Mouse (Mus musculus) stomach, postnatal 0 days (tissue): ENCODE measurements around the gene Mterf2.

Experiments used
- CTCF ChIP-seq: IDR thresholded peaks from 2 replicates; pipeline ENCODE4 v1.5.1; 2016; ENCODE audit warnings: antibody characterized with exemption, low read depth, mild to moderate bottlenecking, moderate library complexity
- EP300 ChIP-seq: optimal IDR thresholded peaks from 2 replicates; pipeline ENCODE3; 2016; ENCODE audit warnings: antibody characterized with exemption

GRCm38 (mm10) chr10:85157451-85157850 lies 29.6 kb upstream of the Mterf2 start:
- TF ChIP-seq EP300 (no peak), CTCF (no peak)
